Mouse (Mus musculus) thymus, postnatal 36 days (tissue): Measurements from ENCODE around the gene Ush2a.

Source experiments
- DNase-seq, 2 experiments: peaks; one replicate each; pipeline ENCODE4 v3.0.0; 2022; ENCODE audit warnings: mixed read lengths in 2 of 2

The Ush2a gene

DNA sequence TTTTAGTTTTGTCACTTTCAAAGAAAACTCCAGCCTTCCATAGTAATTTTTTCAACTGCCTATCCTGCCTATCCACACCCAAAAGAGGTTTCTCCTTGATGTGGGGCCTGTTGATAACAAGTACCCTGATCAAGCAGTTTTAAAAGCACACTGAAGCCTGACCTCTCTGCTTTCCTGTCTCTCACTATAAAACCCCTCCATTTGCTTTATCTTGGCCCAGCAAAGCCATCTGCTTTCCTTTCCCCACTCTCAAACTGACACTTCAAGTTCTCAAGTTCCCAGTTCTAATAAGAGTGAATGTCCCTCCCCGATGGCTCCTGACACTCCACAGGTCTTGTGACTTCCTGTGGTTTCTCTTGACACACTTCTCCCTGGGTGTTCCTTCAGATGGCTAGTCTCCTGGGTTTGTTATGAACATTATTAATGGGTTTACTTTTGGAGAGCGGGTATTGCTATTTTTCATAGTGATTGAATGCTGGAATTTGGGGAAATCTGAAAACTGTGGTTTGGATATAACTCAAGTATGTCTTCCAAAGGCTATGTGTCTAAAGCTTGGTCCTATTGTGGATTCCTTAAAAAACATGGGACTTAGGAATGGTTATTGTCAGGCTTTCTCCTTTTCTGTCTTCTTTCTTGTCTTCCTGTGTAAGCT lies 126.1 kb downstream of the Ush2a start:
- DNase-seq = no peak

DNA sequence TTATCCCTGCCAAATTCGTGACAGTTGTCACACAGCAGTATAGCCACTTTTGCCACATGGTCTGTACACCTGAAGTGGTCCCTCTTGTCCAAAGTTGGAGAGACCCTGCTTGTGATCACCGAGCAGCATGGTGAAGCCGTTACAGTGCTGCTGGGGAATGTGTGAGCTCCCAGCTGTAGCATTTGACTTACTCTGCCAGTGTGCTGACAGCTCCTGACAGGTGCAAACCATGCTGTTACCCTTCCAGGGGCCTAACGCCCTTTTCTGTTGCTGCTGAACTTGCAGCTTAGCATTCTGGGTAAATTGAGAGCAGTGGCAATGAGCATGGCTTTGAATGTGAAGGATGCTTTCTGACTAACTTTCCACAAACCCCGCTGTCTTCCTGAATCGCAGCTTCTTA lies 128.3 kb downstream of the Ush2a start:
- no peak for DNase-seq

DNA sequence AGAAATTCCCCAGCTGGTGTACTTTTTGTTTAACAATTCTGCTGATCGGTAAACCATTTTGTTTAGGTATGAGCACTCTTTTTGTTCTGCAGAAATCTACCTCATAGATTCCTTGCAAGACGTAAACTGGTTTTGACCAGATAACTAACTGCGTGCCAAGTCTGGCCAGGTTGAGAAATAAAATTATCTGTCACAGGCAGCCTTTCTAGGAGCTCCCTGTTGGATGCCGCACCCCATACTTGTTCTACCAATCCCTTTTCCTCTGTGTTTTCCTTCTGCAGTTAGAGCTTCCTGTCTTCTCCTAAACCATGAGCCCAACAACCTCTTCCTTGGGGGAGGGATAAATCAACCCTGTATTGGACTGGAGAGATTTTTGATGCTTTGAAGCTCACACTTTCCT lies 145.4 kb downstream of the Ush2a start:
- DNase-seq = no peak

DNA sequence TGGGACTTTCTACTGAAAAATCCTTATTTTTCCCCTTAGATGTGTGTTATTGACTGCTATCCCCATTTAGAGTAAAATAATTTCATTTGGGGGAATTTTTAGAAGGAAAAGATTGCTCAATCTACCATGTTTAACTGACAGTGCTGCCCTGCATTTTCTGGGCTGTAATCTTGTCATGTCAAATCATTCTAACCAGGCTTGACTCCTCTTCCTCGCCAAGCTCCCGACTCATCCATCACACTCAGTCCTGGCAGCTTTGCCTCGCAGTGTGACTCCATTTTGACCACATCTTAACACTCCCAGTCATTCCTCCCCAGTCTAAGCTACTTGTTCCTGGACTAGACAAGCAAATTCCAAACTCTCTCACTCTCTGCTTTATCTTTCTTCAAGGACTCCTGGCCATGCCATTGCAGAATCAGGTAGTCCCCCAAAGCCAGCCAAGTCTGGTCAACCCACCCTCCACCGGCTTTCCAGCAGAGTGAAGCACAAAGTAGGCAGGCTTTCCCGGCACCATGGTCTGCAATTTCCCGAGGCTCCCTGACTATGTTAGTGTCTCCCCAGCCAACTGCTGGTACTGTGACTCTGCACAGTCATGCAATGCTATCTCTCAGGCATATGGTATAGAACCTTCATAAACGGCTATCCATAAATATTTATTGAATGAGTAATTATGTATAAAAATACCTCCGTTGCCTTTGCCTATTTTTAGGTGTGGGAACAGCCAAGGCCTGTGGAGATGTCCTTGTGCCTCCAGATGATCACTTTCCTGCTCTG lies 146.0 kb downstream of the Ush2a start:
- DNase-seq = no peak

DNA sequence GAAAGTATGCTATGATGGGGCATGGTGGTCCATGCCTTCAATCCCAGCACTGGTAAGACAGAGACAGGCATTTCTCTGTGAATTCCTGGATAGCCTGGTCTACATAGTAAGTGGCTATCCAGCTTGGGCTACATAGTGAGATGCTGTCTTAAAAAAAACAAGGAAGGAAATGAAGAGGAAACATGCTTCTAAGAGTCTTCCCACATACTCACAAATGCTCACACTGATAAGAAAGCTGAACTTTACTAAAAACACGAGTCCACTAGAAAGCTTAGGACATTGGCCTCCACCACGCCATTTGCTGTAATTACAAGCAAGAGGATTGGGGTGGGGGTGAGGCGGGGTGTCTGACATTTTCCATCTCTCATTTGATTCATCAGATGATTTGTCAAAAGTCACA lies 148.7 kb downstream of the Ush2a start:
- no peak for DNase-seq

DNA sequence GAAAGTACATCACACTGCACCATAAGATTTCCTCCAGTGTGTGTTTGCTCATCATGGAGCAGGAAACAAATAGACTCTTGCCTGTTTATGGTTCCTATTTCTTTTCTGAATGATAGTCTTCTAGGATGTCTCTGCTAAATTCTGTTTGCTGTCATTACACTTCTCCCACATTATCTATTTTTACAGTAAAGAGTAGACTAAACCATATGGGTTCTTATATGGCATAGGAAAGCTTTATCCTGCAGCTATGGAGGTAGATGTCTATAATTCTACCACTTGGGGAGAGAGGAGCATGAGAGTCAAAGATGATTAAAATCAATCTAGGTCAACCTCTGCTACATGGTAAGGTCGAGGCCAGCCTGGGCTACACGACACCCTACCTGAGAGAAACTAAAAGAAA lies 158.7 kb downstream of the Ush2a start:
- no peak for DNase-seq

DNA sequence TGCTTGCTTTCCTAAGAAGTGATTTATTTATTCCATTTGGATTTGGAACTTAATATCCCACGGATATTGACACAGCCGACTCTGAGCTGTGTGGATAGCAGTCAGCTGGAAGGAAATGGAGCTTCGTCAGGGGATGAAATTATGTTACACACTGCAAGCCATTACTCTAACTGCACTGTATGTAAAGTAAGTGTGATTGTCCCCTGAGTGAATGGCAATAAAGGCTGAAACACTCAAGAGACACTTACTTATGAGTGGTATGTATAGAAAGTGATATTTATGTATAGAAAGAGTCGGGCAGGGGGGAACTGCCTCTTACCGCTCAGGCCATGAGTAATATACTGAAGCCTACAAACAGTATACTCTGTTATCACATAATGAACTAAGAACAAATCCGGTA lies 166.3 kb downstream of the Ush2a start:
- no peak for DNase-seq

DNA sequence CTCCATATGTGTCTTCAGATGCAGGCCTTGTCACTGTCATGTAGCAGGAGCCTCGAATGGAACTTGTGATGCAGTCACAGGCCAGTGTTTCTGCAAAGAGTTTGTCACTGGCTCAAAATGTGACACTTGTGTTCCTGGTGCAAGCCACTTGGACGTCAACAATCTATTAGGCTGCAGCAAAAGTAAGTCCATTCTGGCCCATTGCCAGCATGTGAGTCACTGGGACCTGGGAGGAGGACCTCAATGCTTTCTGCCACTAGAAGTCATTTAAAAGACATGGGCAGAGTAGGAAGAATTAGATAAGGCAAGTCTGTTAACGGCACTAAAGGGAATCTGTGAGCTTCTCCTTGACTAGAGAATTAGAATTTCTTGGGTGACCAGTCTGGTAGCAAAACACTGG lies 168.9 kb downstream of the Ush2a start:
- DNase-seq = no peak

DNA sequence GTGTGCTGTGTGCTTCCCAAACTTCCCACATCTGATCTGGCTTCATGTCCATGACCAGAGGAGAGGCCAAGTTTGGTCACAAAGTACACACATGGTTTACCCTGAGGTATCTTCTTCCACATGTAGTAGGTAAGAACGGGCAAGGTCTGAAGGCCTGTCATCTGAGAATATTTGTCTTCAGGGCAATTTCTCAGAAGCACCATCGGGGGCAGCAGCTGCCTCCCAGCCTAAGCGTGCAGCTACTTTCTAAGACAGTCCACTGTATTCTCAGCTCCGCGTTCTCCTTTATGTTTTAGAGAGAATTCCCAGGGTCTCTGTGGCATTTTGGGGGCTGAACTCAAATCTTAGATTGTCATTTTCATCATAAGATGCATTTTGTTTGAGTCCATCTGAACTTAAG lies 186.1 kb downstream of the Ush2a start:
- DNase-seq = no peak

DNA sequence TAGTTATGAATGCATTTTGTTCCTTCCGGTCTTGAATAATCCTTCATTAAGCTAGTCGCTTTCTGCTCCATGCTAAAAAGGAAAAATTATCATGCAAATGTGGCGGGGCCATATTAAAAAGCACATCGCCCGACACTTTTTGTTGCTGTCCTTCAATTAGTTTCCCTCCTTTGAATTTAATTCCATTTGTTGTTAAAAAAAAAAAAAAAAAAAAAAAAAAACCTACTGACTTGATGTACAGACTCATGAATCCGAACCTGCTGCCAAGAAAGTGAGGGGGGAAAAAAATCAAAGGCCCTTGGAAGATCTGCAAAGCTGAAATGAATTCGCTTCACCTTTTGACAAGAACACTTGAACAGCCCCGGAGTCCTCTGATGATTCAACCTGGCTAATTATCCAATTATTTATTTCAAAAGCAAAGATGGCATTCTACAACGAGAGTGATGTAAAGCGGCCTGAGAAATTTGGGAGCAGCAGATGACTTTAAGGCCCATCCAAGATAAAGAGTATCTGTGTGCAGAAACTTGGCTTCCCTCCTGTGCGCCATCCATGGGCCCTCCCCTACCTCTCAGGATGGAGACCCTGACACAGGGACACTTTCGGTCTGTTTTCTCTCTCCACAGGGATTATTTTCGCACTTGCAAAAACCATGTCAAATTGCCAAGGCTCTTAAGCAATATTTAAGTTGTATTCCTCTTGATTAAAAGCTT lies 194.8 kb downstream of the Ush2a start:
- no peak for DNase-seq

DNA sequence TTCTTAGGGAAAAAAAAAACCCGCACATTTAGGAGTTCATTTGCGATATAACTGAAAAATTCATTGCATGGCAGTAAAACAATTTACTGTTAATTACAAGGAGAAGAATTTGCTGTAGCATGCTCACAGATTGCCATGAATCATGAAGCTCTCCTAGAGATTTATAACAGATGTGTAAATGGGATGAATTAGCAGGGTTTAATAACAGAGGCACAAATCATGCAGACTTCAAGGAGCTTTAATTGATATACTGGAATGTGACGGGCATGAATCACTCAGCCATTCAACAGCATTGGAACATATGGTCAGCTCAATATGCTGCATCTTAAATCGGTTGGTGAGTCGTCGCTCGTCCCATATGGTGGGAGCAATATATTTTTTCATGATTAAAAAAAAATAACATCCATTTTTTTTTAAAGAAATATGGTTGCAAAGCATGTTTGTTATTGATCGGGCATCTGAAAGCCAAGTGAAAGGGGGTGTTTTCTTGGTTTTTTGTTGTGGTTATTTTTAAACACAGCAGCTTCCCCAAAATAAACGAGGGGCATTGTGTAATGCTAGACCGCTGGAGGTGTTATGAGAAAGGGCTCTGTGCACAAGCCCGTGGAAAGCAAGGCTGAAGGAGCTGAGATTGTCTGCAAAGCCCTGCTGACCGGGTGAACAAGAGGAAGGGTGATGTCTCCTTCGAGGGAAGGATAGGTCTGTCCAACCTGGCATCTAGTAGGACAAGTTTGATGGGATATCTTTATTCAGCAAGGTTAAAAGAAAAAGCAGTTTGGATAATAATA lies 195.6 kb downstream of the Ush2a start:
- DNase-seq = no peak

DNA sequence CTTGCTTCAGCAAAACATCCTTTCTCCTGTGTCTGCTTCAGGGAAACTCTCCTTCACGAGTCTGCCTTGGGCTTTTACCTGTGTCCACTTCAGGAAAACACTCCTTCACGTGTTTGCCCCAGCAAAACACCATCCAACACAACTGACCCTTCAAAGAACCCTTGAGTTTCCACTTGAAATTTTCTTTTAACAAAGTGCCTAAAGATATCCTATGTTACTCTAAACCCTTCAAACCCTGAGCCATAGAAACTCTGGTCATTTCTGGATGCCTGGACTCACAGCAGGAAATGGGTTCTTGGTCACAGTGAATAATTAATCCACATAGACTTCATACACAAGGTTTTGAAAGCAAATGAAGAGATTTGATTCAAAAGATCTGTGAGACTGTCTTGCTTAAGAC lies 199.4 kb downstream of the Ush2a start:
- DNase-seq = no peak

DNA sequence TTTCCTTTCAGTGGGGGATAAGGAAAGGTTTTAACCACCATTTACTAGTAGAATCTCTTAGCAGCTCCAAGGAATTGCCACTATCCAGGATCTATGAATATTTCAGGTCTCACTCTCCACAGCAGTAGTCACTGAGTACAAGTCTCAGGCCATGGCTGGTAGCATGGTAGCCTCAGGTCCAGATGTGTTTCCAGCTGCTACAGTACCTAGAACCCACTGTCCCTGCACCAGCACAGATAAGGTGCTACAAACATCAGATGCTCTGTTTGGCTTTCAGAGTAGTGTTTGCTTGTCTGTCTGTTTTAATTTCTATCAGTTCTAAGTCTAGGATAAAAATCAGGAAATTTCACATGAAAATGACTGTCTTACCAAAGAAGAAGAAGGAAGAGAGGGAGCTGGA lies 202.8 kb downstream of the Ush2a start:
- no peak for DNase-seq

DNA sequence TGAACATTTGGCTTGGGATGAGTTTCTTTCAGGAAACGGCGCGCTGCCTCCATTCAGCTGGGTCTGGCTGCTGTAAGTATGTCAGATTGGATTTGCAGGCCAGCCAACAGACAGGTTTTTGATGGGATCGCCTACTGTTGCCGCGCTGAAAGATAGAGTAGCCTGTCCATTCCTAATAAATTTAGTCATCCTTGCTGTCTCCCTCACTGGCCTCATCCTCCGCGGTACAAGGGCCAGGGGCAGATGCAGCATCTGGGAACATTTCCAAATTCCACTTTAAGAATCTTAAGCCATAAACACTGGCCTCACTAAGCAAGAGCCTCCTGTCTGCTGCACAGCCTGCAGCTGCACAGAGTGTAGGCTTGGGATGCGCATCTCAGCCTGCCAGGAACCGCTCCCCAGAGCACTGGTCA lies 206.6 kb downstream of the Ush2a start:
- no peak for DNase-seq

DNA sequence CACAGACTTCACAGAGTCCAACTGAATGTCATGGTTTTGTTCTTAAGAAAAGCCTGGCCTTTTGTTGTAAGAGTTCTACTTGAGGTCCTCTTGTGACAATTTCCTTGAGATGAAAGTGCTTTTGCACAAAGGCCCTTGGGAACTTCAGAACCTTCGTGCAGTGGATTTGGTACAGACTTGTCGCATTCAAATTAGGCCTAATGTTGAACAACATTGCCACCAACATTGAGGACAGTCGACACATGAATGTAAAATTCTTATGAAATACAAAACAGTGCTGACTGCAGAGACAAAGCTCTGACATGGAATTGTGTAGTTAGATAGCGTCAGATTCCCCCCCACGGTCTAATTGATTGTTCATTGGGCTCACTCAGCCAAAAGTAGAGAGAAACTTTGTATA lies 243.1 kb downstream of the Ush2a start:
- no peak for DNase-seq

DNA sequence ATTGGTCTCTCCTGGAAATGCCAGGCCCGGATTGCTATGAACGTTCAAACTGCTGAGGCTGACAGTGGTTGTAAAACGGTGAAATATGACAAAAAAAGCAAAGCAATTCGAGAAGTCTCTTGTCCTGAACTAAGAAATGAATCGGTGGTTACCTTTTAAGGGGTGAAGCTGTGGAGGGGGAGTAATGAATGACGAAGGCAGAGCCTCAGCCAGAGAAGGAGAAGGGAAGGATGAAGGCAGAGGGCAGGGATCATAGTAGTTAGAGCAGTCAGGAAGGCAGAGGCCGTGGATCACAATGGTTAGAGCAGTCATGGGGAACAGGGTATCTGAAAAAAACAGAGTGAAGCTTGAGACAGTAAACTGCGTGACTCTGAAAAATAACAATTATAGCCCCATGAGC lies 257.0 kb downstream of the Ush2a start:
- no peak for DNase-seq

DNA sequence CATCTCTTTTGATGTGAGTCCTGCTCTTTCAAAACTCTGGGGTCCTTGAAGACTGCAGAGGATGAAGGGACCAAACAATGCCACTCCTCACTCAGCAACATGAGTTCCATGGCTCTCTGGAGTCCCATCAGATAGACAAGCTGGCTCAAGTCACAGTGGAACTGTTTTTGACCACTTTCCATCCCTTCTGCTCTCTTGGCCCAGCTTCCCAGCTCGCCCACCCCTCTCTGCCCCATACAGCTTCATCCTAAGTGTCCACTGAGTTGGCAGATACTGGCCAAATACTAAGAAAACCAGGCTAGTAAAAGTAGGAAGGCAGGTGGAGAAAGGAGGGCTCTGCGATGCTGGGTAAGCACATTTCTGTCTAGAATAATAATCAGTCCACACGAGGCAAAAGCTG lies 265.6 kb downstream of the Ush2a start:
- DNase-seq = no peak

DNA sequence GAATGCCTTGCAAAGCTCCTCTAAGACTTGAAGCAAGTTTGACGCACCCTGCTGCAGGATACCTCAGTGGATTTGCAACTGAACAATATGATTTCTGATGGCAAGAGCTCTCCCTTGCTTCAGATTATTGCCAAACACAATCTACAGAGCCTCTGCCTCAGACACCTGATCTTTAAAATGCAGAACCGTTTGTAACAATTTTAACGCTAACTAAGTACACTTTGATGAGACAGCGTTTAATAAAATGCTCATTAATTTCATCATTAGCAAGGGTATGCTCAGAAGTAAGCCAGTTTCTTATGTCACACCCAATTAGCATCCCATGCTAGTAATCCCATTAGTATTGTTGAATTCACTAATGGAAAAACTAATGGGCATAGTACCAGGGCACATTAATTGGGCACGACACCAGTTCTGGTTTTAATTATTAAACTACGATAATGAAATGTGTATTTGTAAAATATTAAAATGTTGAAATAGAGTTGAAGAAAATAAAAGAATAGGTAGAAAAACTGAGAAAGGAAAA lies 267.8 kb downstream of the Ush2a start:
- no peak for DNase-seq

DNA sequence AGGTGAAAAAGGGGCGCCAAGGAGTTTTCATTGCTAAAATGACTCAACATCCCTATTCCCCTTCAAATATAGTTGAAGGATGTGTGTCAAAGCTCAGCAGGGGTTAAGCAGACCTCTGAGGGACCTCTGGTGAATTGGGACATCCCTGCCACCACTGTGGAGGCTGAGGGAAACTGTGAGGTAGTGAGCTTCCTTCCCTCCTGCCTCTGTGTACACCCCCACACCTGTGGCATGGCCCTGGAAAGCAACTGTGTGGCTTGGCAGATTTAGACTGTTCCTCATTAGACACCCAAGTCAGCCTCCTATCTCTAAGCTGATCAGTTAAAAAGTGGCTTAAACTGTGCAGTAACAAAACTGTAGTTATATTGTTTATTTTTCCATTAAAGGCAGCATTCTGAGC lies 275.2 kb downstream of the Ush2a start:
- DNase-seq = no peak

DNA sequence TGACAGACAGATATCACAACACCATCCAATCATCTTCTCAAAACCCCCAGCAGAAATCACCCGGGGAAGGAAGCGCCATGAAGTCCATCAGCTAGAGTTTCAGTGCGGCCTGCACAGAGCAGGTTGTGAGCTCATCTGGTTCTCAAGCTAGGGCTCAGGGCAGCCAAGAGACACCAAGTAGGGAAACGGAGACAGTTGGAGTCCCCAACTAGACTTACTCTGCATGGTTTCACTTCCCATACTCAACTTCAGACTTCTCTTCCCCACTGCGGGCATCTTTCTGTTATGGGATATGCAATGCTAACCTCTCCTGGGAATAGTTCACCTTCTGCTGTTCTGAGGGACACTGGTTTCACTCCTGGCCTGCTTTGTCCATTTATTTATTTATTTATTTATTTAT lies 277.8 kb downstream of the Ush2a start:
- no peak for DNase-seq

DNA sequence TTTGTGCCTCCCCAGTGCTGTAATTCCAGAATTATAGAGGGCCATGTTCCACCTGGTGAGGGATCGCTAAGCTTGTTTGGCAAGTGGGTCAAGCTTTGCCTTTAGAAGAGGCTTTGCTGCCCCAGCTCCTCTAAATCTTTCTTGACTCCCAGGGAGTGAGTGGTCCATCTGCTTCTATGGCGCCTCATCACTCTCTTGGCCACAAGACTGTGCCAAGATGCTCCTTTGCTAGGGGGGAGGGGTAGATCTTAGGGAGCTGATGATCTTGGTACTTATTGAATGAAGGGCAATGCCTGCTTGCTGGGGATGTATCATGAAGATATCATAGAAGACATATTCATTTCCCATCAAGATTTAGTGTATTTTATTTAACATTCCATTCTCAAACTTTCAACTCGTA lies 279.7 kb downstream of the Ush2a start:
- DNase-seq = no peak

DNA sequence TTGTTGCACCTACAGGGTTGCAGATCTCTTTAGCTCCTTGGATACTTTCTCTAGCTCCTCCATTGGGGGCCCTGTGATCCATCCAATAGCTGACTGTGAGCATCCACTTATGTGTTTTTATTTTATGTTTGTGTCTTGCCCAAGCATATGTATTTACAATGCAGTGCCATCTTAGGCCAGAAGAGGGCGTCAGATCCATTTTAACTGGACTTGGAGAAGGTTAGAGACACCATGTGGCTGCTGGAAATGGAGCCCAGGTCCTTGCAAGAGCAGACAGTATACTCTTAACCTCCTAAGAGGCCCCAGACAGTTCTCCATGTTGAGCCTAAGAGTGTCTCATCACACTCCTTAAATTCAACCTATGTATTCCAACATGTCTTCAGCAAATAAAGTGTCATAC lies 281.5 kb downstream of the Ush2a start:
- DNase-seq = no peak

DNA sequence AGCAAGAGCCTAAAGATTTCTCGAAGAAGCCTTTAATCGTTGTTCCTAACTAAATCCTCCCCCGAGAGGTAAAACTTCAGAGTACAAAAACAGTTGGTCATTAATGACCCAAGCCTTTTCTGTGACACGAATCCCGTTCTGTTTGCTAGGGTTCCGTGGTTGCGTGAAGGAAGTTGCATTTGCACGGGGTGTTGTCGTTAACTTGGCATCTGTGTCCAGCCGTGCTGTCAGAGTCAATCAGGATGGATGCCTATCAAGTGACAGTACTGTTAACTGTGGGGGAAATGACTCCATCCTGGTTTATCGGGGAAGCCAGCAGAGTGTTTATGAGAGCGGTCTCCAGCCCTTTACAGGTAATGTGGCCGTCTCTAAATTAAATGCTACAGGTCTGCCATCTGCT lies 287.9 kb downstream of the Ush2a start:
- no peak for DNase-seq
